Mouse (Mus musculus) gastrocnemius, adult 18-20 months (tissue): Measurements from ENCODE around the gene Nckap1. TPM values are rescaled to one million over a fixed set of nuclear protein-coding genes. Genes with fewer than 3 reads are reported as not detected.

Experiments used
- DNase-seq: peaks from one replicate; pipeline ENCODE4 v3.0.0; 2021; ENCODE audit warnings: low spot score
- long read RNA-seq, 2 experiments: library from polyadenylated mRNA; stranded (forward); transcript quantifications; one replicate each; pipeline ENCODE4 v2.0.0; 2021
- total RNA-seq, 2 experiments: library from RNA; stranded (reverse); gene quantifications; 2 replicates each; pipeline ENCODE4 v1.2.3; 2021

Gene Nckap1
- 10 to 100 TPM; 39.8 to 45.3 TPM for total RNA-seq
- long read RNA-seq, experiment 1, full-length matches to known transcripts: 48 of 60 reads
- long read RNA-seq, experiment 1, partial matches to known transcripts: 1 of 60 reads
- long read RNA-seq, experiment 1, other reads (novel, unspliced or antisense): 11 of 60 reads
- long read RNA-seq, experiment 2, full-length matches to known transcripts: 28 of 39 reads
- long read RNA-seq, experiment 2, partial matches to known transcripts: 6 of 39 reads
- long read RNA-seq, experiment 2, other reads (novel, unspliced or antisense): 5 of 39 reads

GRCm38 (mm10) chr2:80581043-80581711, at the start of gene Nckap1:
TSS of gene Nckap1 (minus strand) at chr2:80581380.
- peak; percentile 89 for DNase-seq

DNA sequence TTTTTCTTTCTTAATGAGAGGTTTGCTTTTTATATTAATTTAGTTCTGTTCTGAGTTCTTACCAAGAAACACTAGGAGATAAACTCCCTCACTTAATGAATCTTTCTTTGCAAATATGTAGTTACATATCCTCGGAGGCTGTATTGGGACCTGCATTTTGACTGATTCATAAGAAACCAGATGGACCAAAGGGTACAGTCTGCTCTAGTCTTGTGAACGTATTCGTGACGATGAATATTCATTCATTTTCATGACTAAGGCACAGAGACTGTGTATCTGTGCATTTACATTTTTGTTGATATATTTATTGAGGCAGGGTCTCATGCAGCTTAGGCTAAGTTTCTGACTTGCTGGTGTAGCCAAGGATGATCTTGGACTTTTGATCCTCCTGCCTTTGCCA, 43.3 kb upstream of the Nckap1 start:
- no peak for DNase-seq

- no peak for DNase-seq
Observed at GRCm38 (mm10) chr2:80621921-80622320, 40.7 kb upstream of the Nckap1 start.

DNA sequence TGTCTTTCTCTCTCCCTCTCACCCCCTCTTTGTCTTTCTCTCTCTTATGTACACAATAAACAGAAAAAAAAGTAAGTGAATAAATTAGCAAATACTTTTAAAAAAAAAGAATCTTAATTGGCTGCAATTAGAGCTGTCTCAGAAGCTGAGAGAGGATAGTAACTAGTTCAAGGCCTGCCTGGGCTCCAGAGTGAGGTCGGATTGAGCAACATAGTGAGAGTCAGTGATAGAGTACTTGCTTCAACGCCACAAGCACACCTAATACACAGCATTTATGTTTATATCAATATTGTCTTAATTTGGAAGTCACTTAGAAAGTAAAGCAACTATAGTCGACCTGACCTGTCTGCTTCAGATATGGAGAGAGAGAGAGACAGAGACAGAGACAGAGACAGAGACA, 37.8 kb upstream of the Nckap1 start:
- DNase-seq: no peak

DNA sequence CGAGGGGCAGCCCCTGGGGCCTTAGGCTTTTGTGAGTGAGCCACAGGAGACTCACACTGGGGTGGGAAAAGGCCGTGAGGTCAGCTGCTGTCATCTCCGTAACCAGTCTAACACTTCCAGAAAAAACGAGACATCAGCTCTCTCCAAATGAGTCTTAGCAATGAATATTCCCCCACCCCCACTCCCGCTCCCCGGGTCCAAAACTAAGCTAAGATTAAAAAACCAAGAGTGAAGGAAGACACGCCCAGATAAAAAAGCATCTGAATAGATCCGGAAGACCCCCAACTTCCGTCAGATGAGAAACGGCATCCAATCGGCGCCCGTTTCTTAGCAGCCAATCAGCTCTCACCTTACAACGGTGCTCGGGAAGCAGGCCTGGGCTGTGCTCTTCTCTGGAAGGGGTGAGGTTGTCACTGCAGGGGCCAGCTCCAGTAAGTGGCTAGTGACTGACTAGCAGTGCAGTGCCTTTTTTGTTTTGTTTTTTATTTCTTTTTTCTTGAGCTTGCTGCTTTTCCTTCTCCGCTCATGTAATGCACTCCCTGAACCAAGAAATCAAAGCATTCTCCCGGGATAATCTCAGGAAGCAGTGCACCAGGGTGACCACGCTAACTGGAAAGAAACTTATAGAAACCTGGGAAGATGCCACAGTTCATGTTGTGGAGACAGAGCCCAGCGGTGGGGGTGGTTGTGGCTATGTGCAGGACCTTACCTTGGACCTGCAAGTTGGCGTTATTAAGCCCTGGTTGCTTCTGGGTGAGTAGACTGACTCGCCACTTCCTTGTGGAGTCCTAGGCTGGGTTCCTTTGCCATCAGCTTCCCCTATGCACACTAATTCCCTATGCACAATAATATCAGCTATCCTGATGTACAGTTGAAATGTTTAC, 35.9 kb upstream of the Nckap1 start, which contains the start of the genes Dusp19 and Nup35:
Gene Dusp19 (plus strand): TSS at position 192 of the 884 bp plus-strand sequence.
Gene Nup35 (plus strand): TSS at position 383 of the 884 bp plus-strand sequence.
- peak; percentile 96 for DNase-seq

DNA sequence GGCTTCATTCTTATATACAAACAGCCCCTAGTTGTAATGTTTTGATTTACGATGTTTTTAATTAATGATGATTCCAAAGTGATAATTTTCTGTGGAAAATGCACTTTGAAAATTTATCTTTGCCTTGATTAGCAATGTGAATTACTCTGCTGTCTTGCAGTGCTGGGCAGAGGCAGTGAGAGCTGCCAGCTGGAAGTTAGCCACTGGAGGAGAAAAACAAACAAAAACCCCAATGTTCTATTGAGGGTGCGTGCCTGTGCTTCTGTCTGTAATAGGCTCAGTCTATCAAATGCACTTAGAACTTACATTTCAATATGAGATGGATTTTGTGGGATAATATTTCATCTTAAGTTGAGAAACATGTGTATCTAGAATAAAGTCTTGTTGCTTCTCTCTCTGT, 31.6 kb upstream of the Nckap1 start:
- DNase-seq: no peak

GRCm38 (mm10) chr2:80612286-80612685, 31.1 kb upstream of the Nckap1 start:
- DNase-seq: no peak

GRCm38 (mm10) chr2:80603771-80604426, 22.7 kb upstream of the Nckap1 start:
- DNase-seq: no peak

- DNase-seq: no peak
Observed at GRCm38 (mm10) chr2:80602756-80603155, 21.6 kb upstream of the Nckap1 start.

GRCm38 (mm10) chr2:80600611-80601010, 19.4 kb upstream of the Nckap1 start:
- DNase-seq: no peak

DNA sequence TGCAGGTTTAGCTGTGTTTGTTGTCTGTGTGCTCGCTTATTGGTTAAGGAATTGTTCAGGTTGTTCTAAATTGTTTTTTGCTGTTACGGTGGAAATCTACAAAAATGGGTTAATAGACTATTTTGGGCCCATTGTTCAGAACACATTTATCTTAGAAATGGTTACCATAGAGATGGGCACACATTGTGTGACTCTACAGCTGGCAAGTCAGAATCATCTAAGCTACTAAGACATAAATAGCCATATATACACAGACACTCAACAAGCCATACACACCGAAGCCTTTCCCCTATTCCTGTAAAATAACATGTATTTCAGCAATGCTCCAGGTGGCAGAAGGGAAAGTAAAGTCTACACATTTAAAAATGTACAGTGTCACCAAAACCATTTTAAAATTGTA, 18.7 kb upstream of the Nckap1 start:
- no peak for DNase-seq

GRCm38 (mm10) chr2:80596960-80597359, 15.8 kb upstream of the Nckap1 start:
- DNase-seq: no peak

DNA sequence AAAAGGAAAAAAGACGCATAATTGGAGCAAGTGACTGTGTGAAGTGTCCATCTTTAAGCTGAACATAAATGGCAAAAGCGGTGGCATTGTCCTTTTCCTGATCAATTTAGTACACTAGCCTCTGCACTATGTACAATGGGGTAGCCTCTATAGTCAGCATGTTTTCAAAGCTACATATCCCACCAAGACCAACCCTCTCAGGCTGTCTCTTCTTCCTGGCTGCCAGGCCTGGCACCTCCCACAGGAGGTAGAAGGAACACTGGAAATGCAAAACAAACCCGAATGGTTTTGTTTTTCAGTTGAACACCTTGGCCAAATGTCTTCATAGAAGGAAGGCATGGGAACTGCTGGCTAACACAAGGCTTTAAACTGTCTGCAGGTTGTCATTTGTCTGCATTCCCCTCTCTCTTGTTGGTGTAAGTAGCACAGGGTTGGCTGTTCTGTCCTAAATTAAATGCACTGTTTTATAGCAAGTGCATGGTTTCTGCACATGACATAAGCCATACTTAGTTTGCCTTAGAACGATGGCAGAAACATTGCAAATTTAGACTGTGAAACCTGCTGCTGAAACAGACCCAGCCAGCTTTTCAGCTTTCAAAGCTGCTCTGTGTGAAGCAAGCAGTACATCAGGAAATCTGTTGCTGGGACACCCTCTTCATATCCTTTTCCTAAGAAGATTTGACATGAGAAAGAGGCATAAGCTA, 13.2 kb upstream of the Nckap1 start:
- no peak for DNase-seq

- DNase-seq: no peak
Observed at GRCm38 (mm10) chr2:80582356-80582755, 1.2 kb upstream of the Nckap1 start.

DNA sequence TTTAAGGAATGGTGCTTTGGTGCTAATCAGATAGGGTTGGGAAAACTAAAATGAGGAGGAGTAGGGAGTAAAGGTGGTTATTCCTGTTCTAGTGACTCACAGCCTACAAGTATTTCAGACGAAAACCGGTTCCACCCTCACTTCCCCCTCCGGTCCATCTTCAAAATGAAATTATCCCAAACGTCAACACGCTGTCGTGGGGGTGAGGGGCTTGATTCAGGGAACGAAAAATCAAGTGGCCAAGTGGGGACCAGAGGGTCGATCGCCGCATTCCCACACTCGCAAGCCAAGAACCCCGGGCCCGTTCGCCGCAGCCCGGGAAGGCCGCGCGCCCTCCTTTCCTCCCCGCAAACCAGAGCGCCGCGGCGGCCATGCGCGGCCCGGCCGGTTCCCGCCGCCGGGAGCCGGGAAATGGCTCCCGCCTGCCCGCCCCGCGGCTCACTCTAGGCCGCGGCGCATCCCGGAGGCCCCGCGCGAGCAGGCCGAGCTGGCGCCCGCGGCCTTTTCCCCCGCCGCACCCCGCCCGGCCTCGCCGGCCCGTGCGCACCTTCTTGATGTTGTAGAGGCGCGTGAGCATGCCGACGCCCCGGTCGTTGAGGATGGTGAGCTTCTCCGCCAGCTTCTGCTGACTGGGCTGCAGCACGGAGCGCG, 744 bp downstream of the Nckap1 start:
- DNase-seq: no peak

DNA sequence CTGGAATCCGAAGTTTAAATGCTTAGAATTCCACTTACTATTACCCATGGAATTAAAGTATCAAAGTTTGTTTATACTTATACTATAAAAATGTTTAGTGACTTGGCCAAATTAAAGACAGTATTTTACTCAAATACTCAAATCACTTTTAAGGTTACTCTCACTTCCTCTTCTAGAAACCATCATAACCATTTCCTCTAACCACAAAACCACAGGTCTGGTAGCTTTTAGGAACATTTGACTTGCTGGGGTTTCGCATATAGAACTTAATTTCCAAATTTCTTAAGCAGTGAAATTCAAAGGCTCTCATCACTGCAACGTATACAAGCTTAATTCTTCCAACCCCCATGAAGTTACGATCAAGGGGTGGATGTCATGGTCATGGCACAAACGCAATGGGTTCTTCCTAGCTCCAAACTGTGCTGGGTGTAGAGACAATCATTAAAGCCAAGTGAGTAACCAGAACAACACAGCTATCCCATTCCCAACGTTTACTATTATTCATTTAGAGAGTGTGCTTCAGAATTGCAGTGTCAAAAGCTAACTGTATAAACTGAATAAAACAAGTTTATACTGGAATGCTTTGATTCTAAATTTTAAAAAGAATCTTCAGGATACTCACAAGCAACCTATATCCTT, 1.8 kb downstream of the Nckap1 start:
- no peak for DNase-seq

- no peak for DNase-seq
Observed at GRCm38 (mm10) chr2:80577286-80577685, 3.9 kb downstream of the Nckap1 start.

GRCm38 (mm10) chr2:80570656-80571055, 10.5 kb downstream of the Nckap1 start:
- no peak for DNase-seq

DNA sequence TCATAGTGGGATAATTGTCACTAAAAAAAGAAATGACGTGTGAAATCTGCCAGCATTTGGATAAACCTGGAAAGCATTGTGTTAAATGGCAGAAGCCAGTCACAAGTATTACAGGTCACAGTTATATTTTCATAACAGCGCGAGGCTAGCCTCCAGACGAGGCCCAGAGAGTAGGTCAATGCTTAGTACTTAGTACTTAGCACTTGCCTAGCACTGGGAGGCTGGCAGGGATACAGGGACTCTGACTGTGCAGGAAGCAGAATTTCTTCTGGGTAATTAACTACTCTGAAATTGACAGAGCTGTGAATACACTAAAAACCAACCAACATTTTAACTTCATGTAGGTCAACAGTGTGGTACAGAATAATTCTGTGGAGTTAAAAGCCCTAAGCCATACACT, 13.8 kb downstream of the Nckap1 start:
- DNase-seq: no peak

DNA sequence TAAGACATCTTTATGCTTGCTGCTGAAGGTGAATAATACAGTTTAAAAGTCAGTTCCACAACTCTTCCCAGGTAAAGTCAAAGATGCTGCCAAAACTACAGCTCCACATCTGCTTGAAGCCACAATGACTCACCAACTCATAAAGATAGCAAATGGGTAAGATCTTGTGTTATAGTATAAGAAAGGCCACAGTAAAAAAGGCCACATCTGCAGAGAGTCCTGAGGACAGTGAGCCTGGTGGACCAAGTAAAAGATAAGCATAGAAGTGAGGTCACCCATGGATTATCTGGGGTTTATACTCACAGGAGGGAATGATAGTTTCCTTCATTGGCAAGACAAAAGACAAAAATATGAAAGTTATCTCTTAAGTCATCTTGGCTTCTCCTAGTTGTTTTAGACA, 18.9 kb downstream of the Nckap1 start:
- DNase-seq: no peak
